Mouse (Mus musculus): ENCODE results near the gene Scaf1.
A peak's percentile ranks its signal among the peaks of the same experiment; 100 is the strongest.

DNA sequence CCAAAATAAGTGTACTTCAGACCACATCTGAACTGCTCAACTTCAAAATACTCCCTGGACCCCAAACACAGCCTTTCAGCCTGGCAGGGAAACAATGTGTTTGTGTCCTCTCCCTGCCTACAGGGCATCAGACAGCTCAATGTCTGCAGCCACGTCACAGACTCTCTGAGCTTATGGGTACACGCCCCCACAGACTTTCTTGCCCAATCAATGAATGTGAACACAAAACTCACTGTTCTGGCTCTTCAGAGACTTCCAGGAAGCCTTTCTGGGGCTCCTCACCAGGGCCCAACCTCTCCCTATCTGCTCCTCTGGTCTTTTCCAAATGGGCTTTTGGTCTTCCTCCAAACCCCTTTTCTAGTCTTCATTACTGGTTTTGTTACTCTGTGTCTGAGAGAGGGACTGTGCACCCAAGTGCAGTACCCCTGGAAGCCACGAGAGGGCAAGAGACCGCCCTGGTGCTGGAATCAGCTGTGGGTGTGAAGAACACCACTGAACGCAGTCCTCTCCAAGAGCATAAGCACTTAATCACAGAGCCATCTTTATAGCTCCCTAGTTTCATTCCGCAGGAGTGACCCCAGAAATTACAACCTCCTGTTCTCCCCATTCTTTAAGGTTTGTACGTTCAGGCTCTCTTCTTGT lies 21.7 kb upstream of the Scaf1 start:
- TF ChIP-seq POLR2A (IDR thresholded peaks at IDR 0.05; ENCODE audit: borderline replicate concordance, low read depth, low read length) = no peak
- TF ChIP-seq CTCF (IDR thresholded peaks at IDR 0.05; ENCODE audit: low read depth, low read length) = peak; percentile 82
